Mouse (Mus musculus): ENCODE data around the gene Iscu.

- TF ChIP-seq CTCF (IDR thresholded peaks at IDR 0.05; ENCODE audit: low read depth) (no peak), EP300 (IDR thresholded peaks at IDR 0.05; ENCODE audit: low read depth) (no peak)
Measured at GRCm38 (mm10) chr5:113791197-113792095, 18.9 kb downstream of the Iscu start.

Data from liver, postnatal 0 days (tissue).